Mouse (Mus musculus): ENCODE measurements at regions not wholly inside any gene's neighbourhood (a gene's known extent, or its start where the extent isn't known, plus 50 kb on each side); places are given as distances from the start of the nearest gene placed in this dataset.

- H3K4me3 ChIP-seq (replicated peaks), result no peak overlapping the region
- WGBS (ENCODE audit: insufficient replicate concordance), result 59% methylated on average over 7 of the region's 7 CpGs
- H3K27me3 ChIP-seq, result no peaks in the 10 kb centered on the region
- DNase-seq (no peak), ATAC-seq (ENCODE audit: low read depth) (no peak)
- no peak overlapping the region for H3K27ac ChIP-seq
- no peaks in the 10 kb centered on the region for H3K9me3 ChIP-seq (replicated peaks)
- no peaks in the 10 kb centered on the region for H3K36me3 ChIP-seq
- no peak overlapping the region for H3K9ac ChIP-seq
- H3K4me2 ChIP-seq, result no peak overlapping the region
- peaks cover 6% of the 10 kb centered on the region for H3K4me1 ChIP-seq (replicated peaks)
Observed at GRCm38 (mm10) chr8:36322578-36322977, 557.0 kb downstream of the Gm19410 start.

- DNase-seq, result no peak
- 82% methylated on average over 5 of the region's 5 CpGs for WGBS (ENCODE audit: insufficient replicate concordance)
- no peak overlapping the region for H3K4me3 ChIP-seq (replicated peaks)
Observed at GRCm38 (mm10) chr8:36338628-36339027, 573.0 kb downstream of the Gm19410 start.

GRCm38 (mm10) chr8:36339449-36339848, 573.9 kb downstream of the Gm19410 start:
- Histone ChIP-seq H3K36me3 (no peaks in the 10 kb centered on the region), H3K27me3 (no peaks in the 10 kb centered on the region), H3K4me2 (no peak overlapping the region), H3K9ac (no peak overlapping the region), H3K4me3 (replicated peaks) (no peak overlapping the region), H3K9me3 (replicated peaks) (no peaks in the 10 kb centered on the region), H3K4me1 (replicated peaks) (no peaks in the 10 kb centered on the region), H3K27ac (no peak overlapping the region)
- 81% methylated on average over 6 of the region's 6 CpGs for WGBS (ENCODE audit: insufficient replicate concordance)
- ATAC-seq (ENCODE audit: low read depth) (no peak), DNase-seq (no peak)

More at GRCm38 (mm10) chr8:36338628-36339027, 573.0 kb downstream of the Gm19410 start:
- ATAC-seq (ENCODE audit: low read depth), result no peak
- Histone ChIP-seq H3K4me2 (no peak overlapping the region), H3K27me3 (no peaks in the 10 kb centered on the region), H3K4me1 (replicated peaks) (no peaks in the 10 kb centered on the region), H3K9me3 (replicated peaks) (no peaks in the 10 kb centered on the region), H3K9ac (no peak overlapping the region), H3K27ac (no peak overlapping the region), H3K36me3 (no peaks in the 10 kb centered on the region)

GRCm38 (mm10) chr8:36340454-36340853, 574.9 kb downstream of the Gm19410 start:
- WGBS (ENCODE audit: insufficient replicate concordance), result 51% methylated on average over 3 of the region's 3 CpGs
- Histone ChIP-seq H3K36me3 (no peaks in the 10 kb centered on the region), H3K27ac (no peak overlapping the region), H3K4me1 (replicated peaks) (no peaks in the 10 kb centered on the region), H3K9ac (no peak overlapping the region), H3K4me2 (no peak overlapping the region), H3K4me3 (replicated peaks) (no peak overlapping the region), H3K9me3 (replicated peaks) (no peaks in the 10 kb centered on the region), H3K27me3 (no peaks in the 10 kb centered on the region)
- no peak for DNase-seq
- no peak for ATAC-seq (ENCODE audit: low read depth)

GRCm38 (mm10) chr8:36341965-36342364, 576.4 kb downstream of the Gm19410 start:
- ATAC-seq (ENCODE audit: low read depth), result no peak
- no peak overlapping the region for H3K4me2 ChIP-seq
- DNase-seq, result no peak

GRCm38 (mm10) chr8:36342650-36343049, 577.1 kb downstream of the Gm19410 start:
- Histone ChIP-seq H3K27me3 (no peaks in the 10 kb centered on the region), H3K27ac (no peak overlapping the region), H3K4me3 (replicated peaks) (no peak overlapping the region), H3K4me1 (replicated peaks) (no peaks in the 10 kb centered on the region), H3K4me2 (no peak overlapping the region), H3K9ac (no peak overlapping the region), H3K36me3 (no peaks in the 10 kb centered on the region), H3K9me3 (replicated peaks) (no peaks in the 10 kb centered on the region)
- 67% methylated on average over 5 of the region's 5 CpGs for WGBS (ENCODE audit: insufficient replicate concordance)
- no peak for ATAC-seq (ENCODE audit: low read depth)
- DNase-seq, result no peak

More at GRCm38 (mm10) chr8:36341965-36342364, 576.4 kb downstream of the Gm19410 start:
- H3K27me3 ChIP-seq, result no peaks in the 10 kb centered on the region
- H3K4me1 ChIP-seq (replicated peaks), result no peaks in the 10 kb centered on the region
- no peaks in the 10 kb centered on the region for H3K9me3 ChIP-seq (replicated peaks)
- no peak overlapping the region for H3K27ac ChIP-seq
- no peaks in the 10 kb centered on the region for H3K36me3 ChIP-seq
- H3K4me3 ChIP-seq (replicated peaks), result no peak overlapping the region
- H3K9ac ChIP-seq, result no peak overlapping the region
- 72% methylated on average over 4 of the region's 4 CpGs for WGBS (ENCODE audit: insufficient replicate concordance)

- DNase-seq (peak; percentile 48), ATAC-seq (ENCODE audit: low read depth) (0 out of 2 replicates have a peak, but pooled peaks have one; percentile 48)
- Histone ChIP-seq H3K36me3 (no peaks in the 10 kb centered on the region), H3K27me3 (no peaks in the 10 kb centered on the region), H3K4me1 (replicated peaks) (no peaks in the 10 kb centered on the region), H3K4me2 (no peak overlapping the region), H3K4me3 (replicated peaks) (no peak overlapping the region), H3K9me3 (replicated peaks) (no peaks in the 10 kb centered on the region), H3K9ac (no peak overlapping the region), H3K27ac (no peak overlapping the region)
- WGBS (ENCODE audit: insufficient replicate concordance), result 30% methylated on average over 7 of the region's 7 CpGs
Observed at GRCm38 (mm10) chr8:36346682-36347324, 581.2 kb downstream of the Gm19410 start.

- H3K4me1 ChIP-seq (replicated peaks), result no peaks in the 10 kb centered on the region
- WGBS (ENCODE audit: insufficient replicate concordance), result 62% methylated on average over 1 of the region's 1 CpGs
- no peaks in the 10 kb centered on the region for H3K36me3 ChIP-seq
- ATAC-seq (ENCODE audit: low read depth) (no peak), DNase-seq (no peak)
- H3K4me3 ChIP-seq (replicated peaks), result no peak overlapping the region
- no peak overlapping the region for H3K9ac ChIP-seq
- no peaks in the 10 kb centered on the region for H3K9me3 ChIP-seq (replicated peaks)
- no peak overlapping the region for H3K27ac ChIP-seq
- no peak overlapping the region for H3K4me2 ChIP-seq
- no peaks in the 10 kb centered on the region for H3K27me3 ChIP-seq
Observed at GRCm38 (mm10) chr8:36348067-36348466, 582.5 kb downstream of the Gm19410 start.

GRCm38 (mm10) chr8:36354926-36355325, 589.3 kb downstream of the Gm19410 start:
- H3K9ac ChIP-seq, result no peak overlapping the region
- H3K4me3 ChIP-seq (replicated peaks), result no peak overlapping the region
- H3K4me2 ChIP-seq, result no peak overlapping the region
- WGBS (ENCODE audit: insufficient replicate concordance), result 21% methylated on average over 3 of the region's 3 CpGs
- H3K4me1 ChIP-seq (replicated peaks), result no peaks in the 10 kb centered on the region
- no peak for DNase-seq
- H3K36me3 ChIP-seq, result no peaks in the 10 kb centered on the region
- no peak overlapping the region for H3K27ac ChIP-seq
- H3K9me3 ChIP-seq (replicated peaks), result no peaks in the 10 kb centered on the region
- ATAC-seq (ENCODE audit: low read depth), result no peak
- no peaks in the 10 kb centered on the region for H3K27me3 ChIP-seq

- no peaks in the 10 kb centered on the region for H3K9me3 ChIP-seq (replicated peaks)
- H3K4me3 ChIP-seq (replicated peaks), result no peak overlapping the region
- H3K4me1 ChIP-seq (replicated peaks), result no peaks in the 10 kb centered on the region
- no peak overlapping the region for H3K9ac ChIP-seq
- no peak for DNase-seq
- H3K27ac ChIP-seq, result no peak overlapping the region
- no peaks in the 10 kb centered on the region for H3K36me3 ChIP-seq
- no peaks in the 10 kb centered on the region for H3K27me3 ChIP-seq
- no peak overlapping the region for H3K4me2 ChIP-seq
- 50% methylated on average over 2 of the region's 2 CpGs for WGBS (ENCODE audit: insufficient replicate concordance)
- ATAC-seq (ENCODE audit: low read depth), result no peak
Observed at GRCm38 (mm10) chr8:36358998-36359397, 593.4 kb downstream of the Gm19410 start.

GRCm38 (mm10) chr8:36361255-36361654, 595.7 kb downstream of the Gm19410 start:
- Histone ChIP-seq H3K4me2 (no peak overlapping the region), H3K9ac (no peak overlapping the region), H3K4me3 (replicated peaks) (no peak overlapping the region), H3K27ac (no peak overlapping the region), H3K4me1 (replicated peaks) (no peaks in the 10 kb centered on the region), H3K27me3 (no peaks in the 10 kb centered on the region), H3K36me3 (no peaks in the 10 kb centered on the region), H3K9me3 (replicated peaks) (no peaks in the 10 kb centered on the region)
- no peak for ATAC-seq (ENCODE audit: low read depth)
- whole genome bisulfite sequencing (ENCODE audit: insufficient replicate concordance), result 5% methylated on average over 2 of the region's 2 CpGs
- DNase-seq, result peak; percentile 4

- H3K36me3 ChIP-seq, result no peaks in the 10 kb centered on the region
- H3K27ac ChIP-seq, result no peak overlapping the region
- H3K27me3 ChIP-seq, result no peaks in the 10 kb centered on the region
- DNase-seq (no peak), ATAC-seq (ENCODE audit: low read depth) (no peak)
- WGBS (ENCODE audit: insufficient replicate concordance), result 37% methylated on average over 8 of the region's 8 CpGs
- no peak overlapping the region for H3K9ac ChIP-seq
- H3K9me3 ChIP-seq (replicated peaks), result no peaks in the 10 kb centered on the region
- no peak overlapping the region for H3K4me2 ChIP-seq
- no peaks in the 10 kb centered on the region for H3K4me1 ChIP-seq (replicated peaks)
- no peak overlapping the region for H3K4me3 ChIP-seq (replicated peaks)
Observed at GRCm38 (mm10) chr8:36361818-36362217, 596.2 kb downstream of the Gm19410 start.

Data from liver, embryonic 13.5 days (tissue).